Mouse (Mus musculus) heart, adult 9 months (tissue): Measurements from ENCODE around the gene Mtmr4.

Source experiments
- DNase-seq, 2 experiments: peaks; one replicate each; pipeline ENCODE4 v3.0.0; 2022; ENCODE audit warnings: low spot score in 2 of 2

Mtmr4 gene

DNA sequence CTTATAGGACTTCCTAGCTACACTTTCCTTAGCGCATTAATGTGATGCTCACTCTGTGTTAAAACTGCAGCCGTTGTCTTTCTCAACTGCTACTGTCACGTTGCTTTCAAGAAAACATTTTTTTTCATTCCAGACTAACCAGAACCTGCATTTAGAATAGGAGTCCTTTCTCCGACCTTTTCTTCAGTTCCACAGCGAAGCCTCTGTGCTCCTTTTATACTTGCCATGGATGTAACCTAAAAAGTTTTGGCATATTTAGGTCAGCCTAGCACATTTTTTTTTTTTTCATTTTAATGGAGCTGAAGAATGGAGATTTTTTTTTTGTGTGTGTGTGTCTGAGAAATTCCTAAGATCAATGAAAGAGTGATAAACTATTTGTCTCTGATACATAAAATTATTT lies 23.6 kb downstream of the Mtmr4 start:
- no peak for DNase-seq

DNA sequence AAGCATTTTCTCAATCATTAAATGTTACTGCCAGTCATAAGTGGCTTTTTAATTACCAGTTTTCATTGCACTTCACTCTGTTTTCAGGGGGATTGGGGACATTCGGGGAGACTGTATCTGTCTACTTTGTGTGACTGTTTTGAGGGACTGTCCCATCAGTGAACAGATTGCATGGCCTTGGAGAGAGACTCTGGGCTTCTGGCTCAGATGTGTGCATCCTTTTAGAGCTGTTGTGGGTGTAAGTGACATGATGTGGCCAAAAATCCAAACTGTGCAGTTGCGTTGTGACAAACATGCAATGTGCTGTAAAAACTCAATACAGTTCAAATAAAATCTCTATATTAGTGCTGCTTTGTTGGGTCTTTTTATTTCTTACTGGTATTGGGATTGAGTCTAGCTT lies 24.0 kb downstream of the Mtmr4 start:
- DNase-seq = no peak

DNA sequence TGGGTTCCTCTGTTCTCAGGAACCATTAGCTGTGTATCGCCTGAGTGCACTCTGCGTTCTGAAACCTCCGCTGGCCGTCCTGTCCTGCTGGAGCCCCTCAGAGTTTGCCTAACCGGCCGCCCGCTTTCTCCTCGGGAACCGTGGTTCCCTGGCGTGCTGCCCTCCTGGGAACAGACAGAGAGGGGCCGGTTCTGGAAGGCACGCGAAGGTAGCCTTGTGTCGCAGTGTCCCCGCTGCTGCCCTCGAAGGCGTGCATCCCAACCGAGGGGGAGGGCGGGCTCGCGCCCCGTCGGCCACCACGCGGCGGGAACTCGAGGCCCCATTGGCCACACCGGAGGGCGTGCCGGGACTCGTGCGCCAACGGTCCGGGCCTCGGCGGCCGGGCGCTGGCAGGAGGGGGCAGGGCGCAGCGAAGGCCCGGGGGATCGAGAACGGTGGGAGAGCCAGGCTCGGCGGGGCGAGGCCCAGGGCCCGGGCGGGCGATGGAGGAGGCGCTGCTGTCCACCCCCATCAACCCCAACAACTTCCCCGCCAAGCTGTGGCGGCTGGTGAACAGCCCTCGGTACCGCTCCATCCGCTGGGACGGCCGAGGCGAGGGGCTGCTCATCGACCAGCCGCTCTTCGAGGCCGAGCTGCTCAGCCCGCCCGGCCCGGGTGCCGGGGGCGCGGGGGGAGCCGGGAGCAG lies 25.0 kb downstream of the Mtmr4 start, which contains the start of gene Hsf5:
TSS of gene Hsf5 (plus strand) at position 375 of the 685 bp plus-strand sequence.
- DNase-seq = no peak

DNA sequence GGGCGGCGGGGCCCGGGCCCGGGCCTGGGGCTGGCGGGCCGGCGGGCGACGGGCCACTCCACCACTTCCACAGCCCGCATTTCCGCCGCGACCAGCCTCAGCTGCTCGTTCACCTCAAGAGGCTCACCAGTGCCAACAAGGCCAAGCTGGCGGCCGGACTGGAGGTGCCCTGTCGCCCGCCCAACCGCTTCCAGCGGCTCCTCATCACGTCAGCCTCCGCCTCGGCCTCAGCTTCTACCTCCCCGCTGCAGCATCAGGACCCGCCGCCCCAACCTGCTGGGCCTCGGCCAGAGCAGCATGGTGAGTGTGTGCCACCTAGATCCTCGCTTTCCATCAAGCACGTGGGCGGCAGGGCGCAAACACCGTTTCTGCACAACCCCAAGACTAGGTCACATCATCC lies 25.6 kb downstream of the Mtmr4 start:
- DNase-seq = no peak

DNA sequence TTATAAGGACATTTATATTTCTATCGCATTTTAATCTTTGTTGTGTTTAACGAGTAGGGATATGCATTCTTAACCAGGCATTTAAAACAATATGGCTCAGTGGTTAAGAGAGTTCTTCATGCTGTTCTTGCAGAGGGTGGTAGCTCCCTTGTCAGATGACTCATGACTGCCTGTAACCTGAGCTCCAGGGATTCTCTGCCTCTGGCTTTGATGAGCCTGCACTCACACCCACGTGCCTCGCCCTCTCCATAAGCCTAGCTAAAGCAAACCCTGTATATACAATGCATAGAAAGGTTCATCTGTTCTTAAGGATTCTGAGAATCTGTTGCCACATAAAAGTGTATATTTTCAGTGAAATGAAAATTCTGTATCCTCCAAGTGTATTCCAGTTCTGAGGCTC lies 31.2 kb downstream of the Mtmr4 start:
- DNase-seq = no peak

DNA sequence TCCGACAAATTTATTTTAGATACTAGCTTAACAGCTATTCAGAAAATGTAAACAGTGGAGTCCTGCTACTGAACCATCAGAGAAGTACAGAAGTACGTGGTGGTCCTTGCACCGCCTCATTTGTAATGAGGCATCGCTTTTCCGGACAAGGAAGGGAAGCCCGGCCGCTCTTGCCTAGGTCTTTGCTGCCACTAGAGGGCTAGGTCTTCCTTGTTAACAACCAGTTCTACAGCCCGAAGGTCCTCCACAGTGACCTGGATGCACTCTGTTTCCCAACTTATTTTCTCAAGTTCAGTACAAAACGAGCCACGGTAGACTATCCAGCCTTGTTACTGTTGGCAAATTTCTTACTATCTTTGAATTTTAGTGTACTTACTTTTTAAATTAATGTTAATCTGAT lies 37.9 kb downstream of the Mtmr4 start:
- DNase-seq = no peak

DNA sequence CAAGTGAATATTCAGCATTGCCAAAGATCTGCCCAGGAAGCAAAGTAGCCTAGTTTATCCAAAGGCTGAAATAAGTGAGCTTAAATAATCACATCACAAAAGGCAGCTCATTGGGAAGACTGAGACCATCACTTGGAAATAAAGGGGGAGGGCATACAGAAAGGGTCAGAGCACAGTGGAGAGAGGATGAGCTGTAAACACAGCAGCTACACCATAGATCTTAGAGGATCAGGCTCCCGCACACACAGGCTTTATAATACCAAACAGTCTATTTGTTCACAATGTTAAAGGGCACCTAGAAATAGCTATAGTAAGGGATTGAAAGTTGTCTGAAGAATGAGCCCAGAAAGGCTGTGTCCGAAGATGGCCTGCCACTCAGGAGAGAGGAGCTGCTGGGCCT lies 46.8 kb downstream of the Mtmr4 start:
- no peak for DNase-seq

DNA sequence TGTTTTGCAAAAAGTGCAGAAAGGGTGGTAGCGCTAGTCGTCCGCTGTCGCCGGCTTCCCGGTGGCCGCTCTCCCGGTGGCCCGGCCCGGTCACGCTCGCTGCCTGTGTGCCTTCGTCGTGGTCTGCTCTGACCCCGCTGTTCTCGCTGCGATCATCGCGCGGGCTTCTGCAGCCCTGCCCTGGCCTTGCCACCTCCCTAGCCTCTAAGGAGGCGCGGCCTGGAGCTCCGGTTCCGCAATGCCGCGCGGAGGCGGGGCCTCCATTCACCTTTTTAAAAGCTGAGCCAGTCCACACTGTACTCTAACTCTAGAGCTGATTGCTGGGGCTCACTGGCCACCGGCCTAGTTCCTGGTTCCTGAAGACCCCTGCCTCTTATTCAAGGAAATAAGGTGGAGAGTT lies 47.2 kb downstream of the Mtmr4 start:
- peak; percentile 50 to 54 for DNase-seq

DNA sequence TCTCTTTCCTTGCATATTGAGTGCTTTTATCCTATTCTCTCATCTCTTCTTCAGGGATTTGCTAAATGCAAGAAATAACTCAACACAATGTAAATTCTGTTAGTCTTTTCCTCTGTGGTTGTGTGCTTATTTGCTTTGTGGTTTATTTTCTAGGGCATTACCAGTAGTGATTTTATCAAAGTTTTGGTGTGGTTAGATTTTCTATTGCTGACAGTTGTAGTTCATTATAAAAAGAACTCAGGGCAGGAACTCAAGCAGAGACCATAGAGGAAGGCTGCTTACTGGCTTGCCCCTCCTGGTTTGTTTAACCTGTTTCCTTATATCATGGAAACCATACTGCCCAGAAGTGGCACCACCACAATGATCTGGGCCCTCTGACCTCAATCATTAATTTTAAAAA lies 50.9 kb downstream of the Mtmr4 start:
- DNase-seq = no peak

DNA sequence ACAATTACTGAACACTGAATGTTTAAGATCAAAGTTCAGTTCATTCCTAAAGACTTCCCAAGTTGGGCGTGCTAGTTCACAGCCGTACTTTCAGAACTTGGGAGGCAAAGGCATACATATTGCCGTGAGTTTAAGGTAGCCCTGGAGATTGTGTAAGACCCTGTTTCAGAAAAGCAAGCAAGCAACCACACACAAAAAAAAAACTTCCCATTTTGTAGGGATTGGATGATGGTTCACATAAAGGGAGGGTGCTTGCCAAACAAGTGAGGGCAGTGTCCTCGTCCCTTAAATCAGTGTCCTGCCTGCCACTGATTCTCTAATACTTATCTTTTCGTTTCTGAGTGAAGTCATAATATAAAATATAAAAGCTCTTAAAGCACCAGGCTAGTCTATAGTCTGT lies 62.7 kb downstream of the Mtmr4 start:
- DNase-seq = no peak

DNA sequence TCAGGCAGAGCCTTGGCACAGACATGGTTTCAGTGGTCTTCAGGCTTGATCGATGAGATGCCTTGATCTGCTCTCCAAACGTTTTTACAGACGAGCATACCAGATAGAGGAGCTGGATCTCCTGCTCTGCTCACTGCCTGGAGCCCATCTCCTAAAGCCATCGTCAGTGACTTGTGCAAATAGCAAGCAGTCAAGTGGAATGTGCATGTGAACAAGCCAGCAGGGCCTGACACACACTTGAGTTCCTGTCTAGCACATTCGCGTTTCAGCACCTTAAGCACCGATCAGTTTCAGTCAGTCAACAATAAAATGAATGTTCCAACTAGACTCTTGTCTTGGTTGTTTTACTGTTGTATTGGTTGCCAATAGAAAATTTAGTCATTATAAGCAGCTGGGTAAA lies 67.3 kb downstream of the Mtmr4 start:
- no peak for DNase-seq

DNA sequence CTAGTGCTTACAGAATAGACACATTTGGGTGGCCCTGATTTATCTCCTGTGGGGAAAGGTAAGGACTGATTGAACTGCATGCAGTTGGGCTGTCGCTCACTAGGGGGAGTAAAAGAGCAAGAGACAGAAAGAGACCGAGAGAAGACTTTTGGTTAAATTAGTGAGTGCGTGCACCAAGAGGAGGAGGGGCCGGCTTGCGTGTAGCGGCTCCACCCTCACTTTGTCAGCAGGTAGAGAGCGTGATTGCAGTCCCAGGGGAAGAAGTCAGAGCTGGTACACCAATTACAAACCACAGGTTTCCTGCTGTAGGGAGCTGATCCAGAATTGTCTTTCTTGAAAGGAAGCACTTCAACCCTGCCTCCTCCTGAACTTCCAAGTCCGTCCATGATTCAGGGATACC lies 70.4 kb downstream of the Mtmr4 start, which contains the start of gene Rnf43:
TSS of gene Rnf43 (plus strand) at position 316 of the 400 bp plus-strand sequence.
- peak; percentile 55 to 72 for DNase-seq

DNA sequence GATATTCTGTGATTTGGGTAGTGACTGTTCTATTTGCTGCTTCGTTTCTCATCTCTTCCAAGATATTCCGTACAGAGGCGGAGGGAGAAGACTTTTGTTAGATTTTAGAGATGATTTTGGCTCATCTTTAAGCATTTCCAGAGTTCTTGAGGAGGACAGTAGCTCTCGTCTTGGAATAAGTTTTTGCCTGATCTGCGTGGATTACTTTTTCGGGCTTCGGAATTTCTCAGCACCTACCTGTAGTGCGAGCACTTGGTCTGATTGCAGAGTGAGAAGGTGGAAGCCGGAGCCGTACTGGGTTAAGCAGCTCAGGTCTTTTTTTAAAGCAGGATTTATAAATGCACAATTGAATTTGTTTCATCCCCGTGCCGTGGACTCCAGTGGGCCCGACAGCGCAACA lies 70.9 kb downstream of the Mtmr4 start:
- DNase-seq = no peak

DNA sequence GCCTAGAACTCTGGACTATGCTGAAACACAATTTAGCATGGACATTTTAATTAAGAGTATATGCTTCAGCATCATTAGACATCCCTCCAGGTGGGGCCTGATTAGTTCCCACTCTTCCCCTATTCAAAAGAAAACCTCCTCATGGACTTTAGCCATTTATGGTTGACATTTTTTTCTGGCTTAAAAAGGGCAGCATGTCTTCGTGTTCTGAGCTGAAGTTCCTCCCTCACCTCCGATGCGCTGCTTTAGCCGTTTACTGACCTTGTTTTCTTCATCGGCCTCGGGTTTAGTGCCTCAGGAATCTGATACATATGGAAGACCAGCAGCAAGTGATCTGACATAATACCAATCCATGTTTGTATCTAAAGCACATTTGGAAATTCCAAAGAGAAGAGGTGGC lies 72.0 kb downstream of the Mtmr4 start:
- no peak for DNase-seq

DNA sequence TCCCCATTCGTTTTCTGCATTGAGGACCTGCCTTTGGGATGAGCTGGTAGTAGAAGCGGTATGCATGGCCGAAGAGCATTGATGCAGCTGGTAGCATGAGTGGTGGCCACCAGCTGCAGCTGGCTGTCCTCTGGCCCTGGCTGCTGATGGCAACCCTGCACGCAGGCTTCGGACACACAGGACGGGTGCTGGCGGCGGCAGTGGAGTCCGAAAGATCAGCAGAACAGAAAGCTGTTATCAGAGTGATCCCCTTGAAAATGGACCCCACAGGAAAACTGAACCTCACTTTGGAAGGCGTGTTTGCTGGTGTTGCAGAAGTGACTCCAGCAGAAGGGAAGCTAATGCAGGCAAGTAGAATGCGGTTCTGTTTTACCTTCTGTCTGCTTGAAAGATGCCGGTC lies 72.6 kb downstream of the Mtmr4 start:
- DNase-seq = no peak

DNA sequence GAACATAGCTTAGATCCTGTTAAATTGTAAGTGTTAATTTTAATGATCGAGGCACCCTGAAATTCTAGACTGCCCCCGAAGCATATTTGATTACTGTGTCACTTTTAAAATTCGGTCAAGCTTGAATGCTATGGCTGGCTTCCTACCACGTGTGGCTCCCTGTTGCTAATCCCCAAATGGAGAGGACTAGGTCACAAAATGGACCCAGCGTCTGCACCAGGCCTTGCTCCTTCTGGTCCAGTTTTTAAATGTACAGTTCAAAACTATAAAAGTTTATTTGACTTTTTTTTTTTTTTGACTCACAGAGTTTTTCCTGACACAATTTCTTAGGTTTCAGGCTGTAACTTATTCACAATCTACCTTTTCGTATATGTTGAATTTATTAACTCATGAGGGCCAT lies 73.3 kb downstream of the Mtmr4 start:
- DNase-seq = no peak

DNA sequence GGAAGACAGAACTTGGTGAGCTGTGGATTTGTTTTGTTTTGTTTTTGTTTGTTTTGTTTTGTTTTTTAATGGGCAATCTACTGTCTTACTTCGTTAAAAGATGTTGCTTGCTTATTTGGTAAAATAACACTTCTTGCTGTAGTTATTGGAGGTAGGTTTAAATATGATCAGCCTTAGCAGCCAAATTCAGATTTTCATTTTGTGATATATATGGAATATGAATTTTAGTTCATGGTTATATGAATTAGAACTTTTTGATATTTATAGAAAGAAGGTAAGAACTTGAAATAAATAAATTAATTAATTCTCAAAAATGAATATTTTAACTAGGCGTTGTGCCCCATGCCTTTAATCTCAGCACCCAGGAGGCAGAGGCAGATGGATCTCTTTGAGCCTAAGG lies 73.7 kb downstream of the Mtmr4 start:
- no peak for DNase-seq
